31 mouse cellular contexts compared by ENCODE assay signal in the genomic region with DNA sequence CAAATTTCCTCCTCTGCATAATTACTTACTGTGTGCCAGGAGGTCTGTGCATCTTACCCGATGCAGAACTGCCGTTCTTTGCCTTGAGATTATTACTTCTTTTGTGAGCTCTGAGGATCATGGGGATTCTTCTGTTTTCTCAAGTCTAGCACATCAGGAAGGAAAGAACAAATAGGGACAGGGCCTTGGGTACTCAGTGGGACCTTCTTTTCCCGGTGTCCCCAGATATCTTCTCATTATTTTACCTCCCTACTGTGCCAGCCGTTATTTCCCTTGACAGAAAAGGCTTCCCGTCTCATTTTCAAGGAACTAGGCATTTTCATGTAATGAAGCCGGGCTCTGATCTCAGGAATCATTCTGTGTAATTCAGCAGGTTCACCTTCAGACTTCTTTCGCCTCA. TPM values are rescaled to one million over a fixed set of nuclear protein-coding genes. Genes with fewer than 3 reads are reported as not detected.
DNase-seq lines count a peak whose midpoint lies in the region; ATAC-seq lines count a peak whose summit lies in the region.
"Had no signal": no experiment of that assay in that cellular context is flagged by ENCODE, and none has a peak within 500 bp of the region (broad histone marks: within the 10 kb centered on the region; RNA-seq: fewer than 3 reads in every experiment).

No protein-coding gene starts in this region.

- H3K4me3 ChIP-seq in hindbrain, embryonic 13.5 days: no peak overlapping the region
- H3K4me3 ChIP-seq in hindbrain, embryonic 11.5 days (ENCODE audit: low read depth, low read length): no peak overlapping the region
- no peak overlapping the region for H3K4me3 ChIP-seq in neural tube, embryonic 14.5 days (ENCODE audit: low read depth, low read length)
- no peak overlapping the region for H3K4me3 ChIP-seq in midbrain, embryonic 16.5 days (ENCODE audit: low read depth, low read length)
- H3K4me3 ChIP-seq: embryonic facial prominence, embryonic 10.5 days; embryonic facial prominence, embryonic 15.5 days; heart, embryonic 10.5 days; heart, embryonic 15.5 days; layer of hippocampus, adult 2 months; left cerebral cortex, adult 2 months; limb, embryonic 12.5 days; liver, embryonic 15.5 days; neural tube, embryonic 12.5 days had no signal

- intact Hi-C loops in gastrocnemius, postnatal 14 days (cut with DNase I; ENCODE audit: low total_unique reads): no loop called here

- H3K4me2 ChIP-seq in hindbrain, embryonic 13.5 days: no peak overlapping the region
- H3K4me2 ChIP-seq in hindbrain, embryonic 11.5 days (replicated peaks; ENCODE audit: low read depth, low read length): no peak overlapping the region
- no peak overlapping the region for H3K4me2 ChIP-seq in neural tube, embryonic 14.5 days (ENCODE audit: low read depth, low read length)
- no peak overlapping the region for H3K4me2 ChIP-seq in midbrain, embryonic 16.5 days (ENCODE audit: low read length)
- H3K4me2 ChIP-seq: embryonic facial prominence, embryonic 15.5 days; heart, embryonic 15.5 days; limb, embryonic 12.5 days; liver, embryonic 15.5 days; lung, embryonic 14.5 days; neural tube, embryonic 12.5 days had no signal

- 73% methylated on average over 7 of the region's 7 CpGs for WGBS in hindbrain, embryonic 13.5 days
- 85% methylated on average over 7 of the region's 7 CpGs for WGBS in hindbrain, embryonic 11.5 days
- WGBS in neural tube, embryonic 14.5 days: 72% methylated on average over 7 of the region's 7 CpGs
- WGBS in midbrain, embryonic 16.5 days: 52% methylated on average over 7 of the region's 7 CpGs

- 0 out of 2 replicates have a peak, but pooled peaks cover 3% of the 10 kb centered on the region for H3K4me1 ChIP-seq in hindbrain, embryonic 13.5 days (replicated peaks)
- H3K4me1 ChIP-seq in hindbrain, embryonic 11.5 days (replicated peaks; ENCODE audit: control insufficient read depth, insufficient read depth, low read length): no peaks in the 10 kb centered on the region
- peaks cover 4% of the 10 kb centered on the region; the same call in 1 of the 2 replicates for H3K4me1 ChIP-seq in neural tube, embryonic 14.5 days (ENCODE audit: control insufficient read depth, insufficient read depth, low read length)
- peaks cover 6% of the 10 kb centered on the region; the same call in 1 of the 2 replicates for H3K4me1 ChIP-seq in midbrain, embryonic 16.5 days (ENCODE audit: control insufficient read depth, insufficient read depth, low read length)
- H3K4me1 ChIP-seq: embryonic facial prominence, embryonic 15.5 days; heart, embryonic 10.5 days; heart, embryonic 15.5 days; liver, embryonic 15.5 days; neural tube, embryonic 12.5 days had no signal

- no peaks in the 10 kb centered on the region for H3K27me3 ChIP-seq in hindbrain, embryonic 13.5 days
- no peaks in the 10 kb centered on the region for H3K27me3 ChIP-seq in hindbrain, embryonic 11.5 days (ENCODE audit: control insufficient read depth, insufficient read depth, low read length)
- H3K27me3 ChIP-seq in neural tube, embryonic 14.5 days (ENCODE audit: control insufficient read depth, insufficient read depth, low read length): no peaks in the 10 kb centered on the region
- H3K27me3 ChIP-seq in midbrain, embryonic 16.5 days (ENCODE audit: control insufficient read depth, insufficient read depth, low read depth, low read length): no peaks in the 10 kb centered on the region
- H3K27me3 ChIP-seq: embryonic facial prominence, embryonic 15.5 days; heart, embryonic 15.5 days; liver, embryonic 15.5 days; neural tube, embryonic 12.5 days had no signal

- H3K9me3 ChIP-seq in hindbrain, embryonic 13.5 days: no peaks in the 10 kb centered on the region
- H3K9me3 ChIP-seq in hindbrain, embryonic 11.5 days (ENCODE audit: control insufficient read depth, low read length): no peaks in the 10 kb centered on the region
- no peaks in the 10 kb centered on the region for H3K9me3 ChIP-seq in neural tube, embryonic 14.5 days (ENCODE audit: control insufficient read depth, low read length)
- H3K9me3 ChIP-seq in midbrain, embryonic 16.5 days (replicated peaks; ENCODE audit: control insufficient read depth, low read length, poor library complexity, severe bottlenecking): no peaks in the 10 kb centered on the region
- H3K9me3 ChIP-seq: embryonic facial prominence, embryonic 10.5 days; embryonic facial prominence, embryonic 15.5 days; heart, embryonic 15.5 days; limb, embryonic 12.5 days; neural tube, embryonic 12.5 days had no signal

- no peak for DNase-seq in hindbrain, embryonic 11.5 days (ENCODE audit: low spot score)
- no peak for DNase-seq in neural tube, embryonic 10.5 days (ENCODE audit: extremely low spot score, low spot score)
- no peak for DNase-seq in gastrocnemius, postnatal 14 days
- DNase-seq: adrenal gland, postnatal 25 days; B cell, adult 2 months; cerebellum, adult 2 months; cerebellum, postnatal 25 days; gastrocnemius, postnatal 10 days; heart, postnatal 36 days; kidney, adult 18-20 months; kidney, postnatal 36 days; lung, embryonic 14.5 days; lung, postnatal 14 days; thymus, adult 2 months; thymus, postnatal 4 days had no signal

- no peak overlapping the region for H3K9ac ChIP-seq in hindbrain, embryonic 13.5 days
- no peak overlapping the region for H3K9ac ChIP-seq in hindbrain, embryonic 11.5 days (ENCODE audit: low read depth, low read length)
- no peak overlapping the region for H3K9ac ChIP-seq in neural tube, embryonic 14.5 days (replicated peaks; ENCODE audit: low read depth, low read length)
- H3K9ac ChIP-seq in midbrain, embryonic 16.5 days (ENCODE audit: low read depth, low read length): no peak overlapping the region
- H3K9ac ChIP-seq: embryonic facial prominence, embryonic 15.5 days; heart, embryonic 15.5 days; limb, embryonic 12.5 days; liver, embryonic 15.5 days; lung, embryonic 14.5 days; neural tube, embryonic 12.5 days had no signal

- peaks cover 25% of the 10 kb centered on the region for H3K36me3 ChIP-seq in hindbrain, embryonic 13.5 days
- no peaks in the 10 kb centered on the region for H3K36me3 ChIP-seq in hindbrain, embryonic 11.5 days (ENCODE audit: control insufficient read depth, insufficient read depth, low read length)
- no peaks in the 10 kb centered on the region for H3K36me3 ChIP-seq in neural tube, embryonic 14.5 days (ENCODE audit: control insufficient read depth, insufficient read depth, low read length)
- H3K36me3 ChIP-seq in midbrain, embryonic 16.5 days (ENCODE audit: control insufficient read depth, insufficient read depth, low read length): peaks cover 12% of the 10 kb centered on the region
- H3K36me3 ChIP-seq: embryonic facial prominence, embryonic 15.5 days; heart, embryonic 10.5 days; heart, embryonic 15.5 days; limb, embryonic 12.5 days; liver, embryonic 15.5 days; neural tube, embryonic 12.5 days had no signal

- no peak for ATAC-seq in hindbrain, embryonic 13.5 days (ENCODE audit: low FRiP score)
- no peak for ATAC-seq in hindbrain, embryonic 11.5 days (ENCODE audit: low FRiP score)
- ATAC-seq in neural tube, embryonic 14.5 days (ENCODE audit: low read depth): no peak
- ATAC-seq in midbrain, embryonic 16.5 days: peak; percentile 53
- ATAC-seq: inflammation-experienced regulatory T-cells, adult 6 months had no signal

- H3K27ac ChIP-seq in hindbrain, embryonic 13.5 days: peak overlapping the region; percentile 36; the same call in 1 of the 2 replicates
- no peak overlapping the region for H3K27ac ChIP-seq in hindbrain, embryonic 11.5 days (ENCODE audit: low read depth, low read length)
- peak overlapping the region; percentile 16; the same call in 1 of the 2 replicates for H3K27ac ChIP-seq in neural tube, embryonic 14.5 days (ENCODE audit: low read depth, low read length)
- H3K27ac ChIP-seq in midbrain, embryonic 16.5 days (ENCODE audit: low read length): peak overlapping the region; percentile 60
- H3K27ac ChIP-seq: embryonic facial prominence, embryonic 10.5 days; embryonic facial prominence, embryonic 15.5 days; heart, embryonic 10.5 days; heart, embryonic 15.5 days; layer of hippocampus, adult 2 months; left cerebral cortex, adult 2 months; limb, embryonic 12.5 days; liver, embryonic 15.5 days; neural tube, embryonic 12.5 days had no signal

RNA-seq across cellular contexts. Expression of gene St6gal2, which starts 34.2 kb away (rescaled TPM):
- 18.5 and 21.4 TPM in 2 replicates for polyA plus RNA-seq in hindbrain, embryonic 13.5 days (2015; fragmentation: Nextera tagmentation; extraction: Ambion mirVana)
- polyA plus RNA-seq in hindbrain, embryonic 11.5 days (2014; fragmentation: Nextera tagmentation; extraction: Ambion mirVana): 11.6 and 12.3 TPM in 2 replicates
- polyA plus RNA-seq in neural tube, embryonic 14.5 days (2014; fragmentation: Nextera tagmentation; extraction: Ambion mirVana): 41.8 and 51.2 TPM in 2 replicates
- 46.5 and 47.0 TPM in 2 replicates for polyA plus RNA-seq in midbrain, embryonic 16.5 days (2015; fragmentation: Nextera tagmentation; extraction: Ambion mirVana)
- total RNA-seq in gastrocnemius, postnatal 14 days (2021): not detected
- total RNA-seq: adrenal gland, adult 18-20 months; granulocyte monocyte progenitor cell, adult 5-6 weeks; heart, postnatal 36 days; liver, adult 2 months had no signal
- polyA plus RNA-seq: inflammation-experienced regulatory T-cells, adult 6 months; liver, adult 2 months had no signal
